Mouse (Mus musculus) lung, postnatal 0 days (tissue): ENCODE measurements around the gene Opcml.

Experiments used
- CTCF ChIP-seq: IDR thresholded peaks from 2 replicates; pipeline ENCODE4 v1.5.1; 2016; ENCODE audit warnings: antibody characterized with exemption, mild to moderate bottlenecking
- EP300 ChIP-seq: IDR thresholded peaks from 2 replicates; pipeline ENCODE4 v1.6.1; 2016; ENCODE audit warnings: antibody characterized with exemption, mild to moderate bottlenecking, control low read depth

DNA sequence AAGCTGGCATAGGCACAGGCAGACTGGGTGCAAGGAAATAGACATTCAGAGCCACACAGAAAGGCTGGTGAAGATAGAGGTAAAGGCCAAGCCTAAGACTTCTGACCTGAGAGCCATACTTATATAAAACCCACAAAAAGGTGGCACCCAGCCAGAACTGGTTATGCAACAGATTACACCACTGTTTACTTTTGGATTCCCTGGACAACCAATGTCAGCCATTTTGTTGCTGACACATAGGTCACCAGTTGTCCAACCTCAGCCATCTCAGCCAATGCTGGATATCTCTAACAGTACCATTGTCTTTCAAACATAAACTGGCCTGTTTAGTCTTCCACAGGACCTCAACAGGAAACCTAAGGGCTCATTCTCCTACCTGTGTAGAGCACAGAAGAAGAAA is 11.8 kb downstream of the Opcml start:
- no peak for TF ChIP-seq CTCF
- TF ChIP-seq EP300 = no peak
